Mouse (Mus musculus): ENCODE measurements at regions not wholly inside any gene's neighbourhood (a gene's known extent, or its start where the extent isn't known, plus 50 kb on each side); places are given as distances from the start of the nearest gene placed in this dataset.

- WGBS = 85% methylated on average over 1 of the region's 1 CpGs
These were observed 49.8 kb upstream of the Tle1 start for GRCm38 (mm10) chr4:72250531-72250930.

More at GRCm38 (mm10) chr4:72250531-72250930, 49.8 kb upstream of the Tle1 start:
- H3K79me2 ChIP-seq (ENCODE audit: control insufficient read depth, insufficient read depth, low read length) = no peaks in the 10 kb centered on the region
- no peak for DNase-seq (ENCODE audit: extremely low read depth, low read depth, low spot score)
- no peaks in the 10 kb centered on the region for H3K27me3 ChIP-seq (ENCODE audit: control insufficient read depth, insufficient read depth, low read length)
- no peak overlapping the region for H3K9ac ChIP-seq (ENCODE audit: low read depth, low read length)
- no peaks in the 10 kb centered on the region for H3K4me1 ChIP-seq (ENCODE audit: control insufficient read depth, insufficient read depth, low read length)
- H3K36me3 ChIP-seq (ENCODE audit: control insufficient read depth, insufficient read depth, low read length) = no peaks in the 10 kb centered on the region
- no peak overlapping the region for H3K27ac ChIP-seq (replicated peaks; ENCODE audit: insufficient read depth, low read depth, low read length)
- TF ChIP-seq CTCF (IDR thresholded peaks at IDR 0.05; ENCODE audit: low read depth, low read length) (no peak), POLR2A (IDR thresholded peaks at IDR 0.05; ENCODE audit: extremely low read depth, insufficient read depth, low read length) (no peak)
- no peak overlapping the region for H3K4me3 ChIP-seq (ENCODE audit: insufficient read depth, low read depth, low read length)
